Mouse (Mus musculus) limb, embryonic 14.5 days (tissue): Measurements from ENCODE around the gene Rps27l. TPM values are rescaled to one million over a fixed set of nuclear protein-coding genes. Genes with fewer than 3 reads are reported as not detected.

Source experiments
- ATAC-seq: fragments of 200-750 bp; cut with Nextera tagmentation; 2 replicates; pipeline ENCODE4 v1.8.0; 2017; ENCODE audit warnings: low read depth, moderate number of reproducible peaks, moderate TSS enrichment; ENCODE audit not compliant: low FRiP score
- DNase-seq: peaks from one replicate; pipeline ENCODE4 v3.0.0-alpha.2; 2015; ENCODE audit warnings: low spot score
- H3K27ac ChIP-seq: fragments of 300-500 bp; sonication (generic); replicated peaks from 2 replicates; pipeline ENCODE4 v1.5.1; 2014; ENCODE audit warnings: low read depth, mild to moderate bottlenecking, low read length, moderate library complexity, mixed read lengths
- H3K27me3 ChIP-seq: fragments of 300-500 bp; sonication (generic); 2 replicates; pipeline ENCODE4 v1.6.1; 2014; ENCODE audit warnings: low read length, mixed read lengths; ENCODE audit not compliant: control insufficient read depth, insufficient read depth
- H3K36me3 ChIP-seq: fragments of 300-500 bp; sonication (generic); 2 replicates; pipeline ENCODE4 v1.6.1; 2014; ENCODE audit warnings: mild to moderate bottlenecking, low read length, moderate library complexity, mixed read lengths; ENCODE audit not compliant: control insufficient read depth, insufficient read depth
- H3K4me1 ChIP-seq: fragments of 300-500 bp; sonication (generic); 2 replicates; pipeline ENCODE4 v1.6.1; 2014; ENCODE audit warnings: antibody characterized with exemption, low read length, mixed read lengths; ENCODE audit not compliant: control insufficient read depth, insufficient read depth
- H3K4me2 ChIP-seq: fragments of 300-500 bp; sonication (generic); replicated peaks from 2 replicates; pipeline ENCODE4 v1.6.1; 2014; ENCODE audit warnings: low read depth, mild to moderate bottlenecking, low read length, moderate library complexity; ENCODE audit not compliant: severe bottlenecking
- H3K4me3 ChIP-seq: fragments of 300-500 bp; sonication (generic); replicated peaks from 2 replicates; pipeline ENCODE4 v1.5.1; 2014; ENCODE audit warnings: low read length
- H3K9ac ChIP-seq: fragments of 300-500 bp; sonication (generic); 2 replicates; pipeline ENCODE4 v1.6.1; 2014; ENCODE audit warnings: mild to moderate bottlenecking, low read depth, low read length, moderate library complexity; ENCODE audit not compliant: severe bottlenecking
- H3K9me3 ChIP-seq: fragments of 300-500 bp; sonication (generic); 2 replicates; pipeline ENCODE4 v1.6.1; 2016; ENCODE audit warnings: low read length; ENCODE audit not compliant: control insufficient read depth
- POLR2A ChIP-seq: fragments of 200-500 bp; IDR thresholded peaks from 2 replicates; pipeline ENCODE4 v1.8.0; 2012; ENCODE audit warnings: inconsistent platforms, mild to moderate bottlenecking, moderate library complexity, borderline replicate concordance; ENCODE audit not compliant: insufficient read depth, insufficient read length; ENCODE audit errors: extremely low read depth
- WGBS: fragments of 180-500 bp; shearing (Covaris S2); extraction: QIAGEN DNeasy Blood & Tissue Kit; methylation state at CpG from one replicate; pipeline ENCODE4 v1.1.7; 2014; 5-methylcytosine and 5-hydroxymethylcytosine counted together
- polyA plus RNA-seq, 2 experiments: library from polyadenylated mRNA; depleted of rRNA in 1 of 2; stranded (reverse) in 1 of 2; unstranded in 1 of 2; fragments of >200 nt; fragmentation: Nextera tagmentation in 1 of 2; extraction: Ambion mirVana in 1 of 2; gene quantifications; 2 replicates each; pipeline versions ENCODE4 v1.2.1 to v1.2.3; 2012 to 2014

Gene Rps27l
- polyA plus RNA-seq, 2 experiments: 292 to 633 TPM

DNA sequence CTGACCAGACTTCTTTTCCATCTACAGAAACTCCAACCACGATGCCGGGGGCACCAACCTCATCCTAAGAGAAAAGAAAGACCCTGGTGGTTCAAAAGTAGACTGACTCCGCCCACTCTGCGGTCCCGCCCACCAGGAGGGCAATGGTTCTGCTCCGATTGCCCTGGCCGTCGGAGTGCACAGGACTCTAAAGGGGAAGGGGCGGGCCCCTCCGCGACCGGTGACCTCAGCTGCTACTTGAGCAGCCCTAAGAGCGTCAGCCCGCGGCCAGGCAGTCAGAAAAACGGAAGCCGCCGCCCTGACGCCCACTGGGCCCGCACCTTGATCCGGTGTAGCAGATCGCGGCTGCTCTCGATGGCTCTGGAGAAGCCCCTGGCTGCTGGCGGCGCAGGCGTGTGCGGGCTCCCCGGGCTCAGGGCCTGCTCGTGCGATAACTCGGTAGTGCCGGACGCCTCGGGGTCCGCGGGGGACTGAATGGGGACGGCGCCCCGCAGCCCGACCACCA lies 28.9 kb downstream of the Rps27l start:
- peaks cover 13% of the 10 kb centered on the region for H3K36me3 ChIP-seq
- peak overlapping the region; percentile 56 for H3K4me2 ChIP-seq
- H3K27ac ChIP-seq: peak overlapping the region; percentile 74
- H3K4me3 ChIP-seq: peak overlapping the region; percentile 88
- peak overlapping the region; percentile 67 for H3K9ac ChIP-seq
- ATAC-seq (peak; percentile 80), DNase-seq (peak; percentile 70)
- H3K9me3 ChIP-seq: no peaks in the 10 kb centered on the region
- TF ChIP-seq POLR2A: no peak
- H3K27me3 ChIP-seq: no peaks in the 10 kb centered on the region
- H3K4me1 ChIP-seq: 0 out of 2 replicates have a peak, but pooled peaks cover 2% of the 10 kb centered on the region
- under 1% methylated on average over 35 of the region's 41 CpGs for WGBS

DNA sequence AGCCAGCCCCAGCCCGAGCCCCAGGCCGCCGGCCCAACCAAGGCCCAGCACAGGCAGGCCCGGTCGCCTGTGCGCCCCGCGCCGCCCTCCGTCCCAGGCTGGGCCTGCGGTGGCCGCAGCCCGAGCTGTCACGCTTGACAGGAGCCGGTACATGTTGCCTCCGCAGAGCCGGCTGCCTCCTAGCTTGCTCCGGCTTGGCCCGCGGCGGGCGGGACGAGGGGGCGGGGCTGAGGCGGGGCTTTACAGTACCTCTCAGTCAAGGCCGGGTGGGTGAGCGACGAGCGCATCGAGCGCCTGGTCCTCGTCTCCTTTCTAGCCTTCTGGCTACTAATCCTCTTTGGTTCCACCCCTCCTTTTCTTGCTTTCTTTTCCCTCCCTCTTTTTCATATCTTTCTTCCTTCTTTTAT lies 29.4 kb downstream of the Rps27l start, which contains the start of gene Lactb:
TSS of gene Lactb (minus strand) at position 246 of the 407 bp plus-strand sequence.
- TF ChIP-seq POLR2A: 0 out of 2 replicates have a peak, but pooled peaks have one; percentile 14
- Histone ChIP-seq H3K4me1 (0 out of 2 replicates have a peak, but pooled peaks cover 2% of the 10 kb centered on the region), H3K9ac (peak within 1 kb of the TSS; percentile 67), H3K27me3 (no peaks in the 10 kb centered on the region), H3K36me3 (peaks cover 8% of the 10 kb centered on the region), H3K4me2 (peak within 1 kb of the TSS; percentile 56), H3K27ac (peak within 1 kb of the TSS; percentile 74), H3K4me3 (peak within 1 kb of the TSS; percentile 88), H3K9me3 (no peaks in the 10 kb centered on the region)
- peak; percentile 94 for ATAC-seq
- 0% methylated on average over 14 of the region's 32 CpGs for WGBS
- DNase-seq: peak; percentile 93

DNA sequence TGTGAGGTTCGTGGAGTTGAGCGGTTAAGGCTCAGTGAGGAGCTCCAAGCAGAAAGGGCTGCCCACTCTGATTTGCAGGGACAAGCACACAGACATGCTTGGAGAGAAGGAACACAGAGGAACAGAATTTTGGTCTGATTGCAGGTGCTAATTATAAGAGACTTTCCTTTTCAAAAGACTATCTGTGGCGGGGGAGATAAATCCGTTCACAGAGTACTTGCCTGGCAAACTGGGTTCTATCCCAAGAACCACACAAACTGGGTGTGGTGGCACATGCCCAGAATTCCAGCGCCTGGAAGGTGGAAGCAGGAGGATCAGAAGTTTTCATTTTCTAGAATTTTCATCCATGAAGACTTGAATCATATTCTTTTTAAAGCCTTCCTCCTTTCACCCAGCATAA lies 31.2 kb downstream of the Rps27l start:
- DNase-seq (no peak), ATAC-seq (no peak)
- H3K4me3 ChIP-seq: no peak overlapping the region
- no peaks in the 10 kb centered on the region for H3K27me3 ChIP-seq
- H3K9me3 ChIP-seq: no peaks in the 10 kb centered on the region
- no peak overlapping the region for H3K4me2 ChIP-seq
- no peaks in the 10 kb centered on the region for H3K36me3 ChIP-seq
- TF ChIP-seq POLR2A: no peak
- H3K4me1 ChIP-seq: 0 out of 2 replicates have a peak, but pooled peaks cover 2% of the 10 kb centered on the region
- 76% methylated on average over 5 of the region's 5 CpGs for WGBS
- no peak overlapping the region for H3K27ac ChIP-seq
- no peak overlapping the region for H3K9ac ChIP-seq

DNA sequence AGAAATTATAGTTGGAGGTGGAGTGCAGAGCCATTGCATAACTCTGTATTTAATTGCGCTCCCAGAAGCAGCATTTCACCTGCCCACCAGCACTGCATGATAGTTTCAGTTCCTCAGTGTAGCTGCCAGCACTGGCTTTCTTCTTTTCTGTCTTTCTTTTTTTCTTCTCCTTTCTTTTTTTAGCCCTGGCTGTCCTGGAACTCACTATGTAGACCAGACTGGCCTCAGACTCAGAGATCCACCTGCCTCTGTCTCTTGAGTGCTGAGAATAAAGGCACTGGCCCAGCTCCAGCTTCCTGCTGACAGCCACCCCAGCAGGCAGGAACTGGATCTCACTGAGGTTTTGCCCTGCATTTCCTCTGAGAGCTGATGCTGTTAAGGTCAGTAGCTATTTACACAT lies 32.1 kb downstream of the Rps27l start:
- Histone ChIP-seq H3K36me3 (no peaks in the 10 kb centered on the region), H3K4me2 (no peak overlapping the region), H3K4me3 (no peak overlapping the region), H3K27ac (no peak overlapping the region), H3K4me1 (0 out of 2 replicates have a peak, but pooled peaks cover 2% of the 10 kb centered on the region), H3K27me3 (no peaks in the 10 kb centered on the region), H3K9me3 (no peaks in the 10 kb centered on the region), H3K9ac (no peak overlapping the region)
- DNase-seq (no peak), ATAC-seq (no peak)
- 81% methylated on average over 1 of the region's 1 CpGs for WGBS
- no peak for TF ChIP-seq POLR2A

DNA sequence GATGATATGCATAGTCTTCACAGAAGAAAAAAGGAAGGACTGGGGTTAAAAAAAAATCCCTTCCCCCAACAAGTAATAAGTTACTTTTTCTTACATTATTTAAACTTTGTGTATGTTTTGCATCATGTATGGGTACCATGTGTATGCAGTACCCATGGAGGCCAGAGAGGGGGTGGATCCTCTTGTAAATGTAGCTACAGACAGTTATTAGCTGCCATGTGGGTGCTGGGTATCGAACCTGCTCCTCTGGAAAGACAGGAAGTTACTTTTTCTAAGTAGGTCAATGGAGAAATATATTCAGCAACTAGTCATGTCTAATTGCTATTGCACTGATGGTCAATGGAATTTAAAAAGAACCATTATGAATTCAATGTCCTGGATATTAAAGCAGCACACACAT lies 32.6 kb downstream of the Rps27l start:
- 0 out of 2 replicates have a peak, but pooled peaks cover 2% of the 10 kb centered on the region for H3K4me1 ChIP-seq
- H3K27ac ChIP-seq: no peak overlapping the region
- H3K9me3 ChIP-seq: no peaks in the 10 kb centered on the region
- 73% methylated on average over 1 of the region's 1 CpGs for WGBS
- H3K27me3 ChIP-seq: no peaks in the 10 kb centered on the region
- H3K9ac ChIP-seq: no peak overlapping the region
- ATAC-seq (no peak), DNase-seq (no peak)
- no peak overlapping the region for H3K4me3 ChIP-seq
- TF ChIP-seq POLR2A: no peak
- no peak overlapping the region for H3K4me2 ChIP-seq
- H3K36me3 ChIP-seq: no peaks in the 10 kb centered on the region
